Mouse (Mus musculus): ENCODE data around the gene Rcan1.

The Rcan1 gene

DNA sequence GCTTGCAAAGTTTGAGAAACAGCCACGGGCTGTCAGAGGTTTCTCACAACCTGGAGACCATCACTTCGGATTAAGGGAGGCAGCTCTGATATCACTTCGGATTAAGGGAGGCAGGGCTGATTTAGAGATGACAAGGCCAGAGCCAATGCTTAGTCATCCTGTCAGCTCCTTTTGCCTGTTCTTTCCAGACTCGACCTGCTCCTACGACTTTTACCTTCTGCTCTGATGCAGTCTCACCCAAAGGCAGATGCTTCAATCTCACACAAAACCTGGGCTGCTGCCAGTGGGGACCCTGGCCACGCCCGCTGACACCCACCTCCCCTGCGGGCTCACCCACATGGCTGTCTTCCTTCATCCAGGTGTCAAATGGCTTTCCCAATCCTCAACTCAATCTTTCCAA lies 68.5 kb downstream of the Rcan1 start:
- no peak for DNase-seq (ENCODE audit: low read depth in 1 of 2, low spot score in 2 of 2)

DNA sequence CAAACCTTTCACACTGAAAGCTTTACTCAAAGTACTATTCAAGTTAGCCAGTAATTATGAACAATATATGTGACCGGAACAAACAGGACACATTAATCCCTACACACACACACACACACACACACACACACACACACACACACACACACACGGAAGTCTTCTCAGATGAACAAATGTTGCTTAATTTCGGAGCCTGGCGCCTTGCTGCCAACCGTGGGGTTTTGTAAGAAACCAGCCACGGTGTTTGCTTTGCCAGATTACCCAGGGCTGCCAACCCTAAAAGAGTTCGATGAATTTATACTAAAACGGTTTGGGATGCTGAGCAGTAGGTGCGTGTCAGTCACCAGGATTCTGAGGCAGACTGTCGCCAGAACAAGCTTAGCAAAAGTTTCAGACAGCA lies 69.5 kb downstream of the Rcan1 start:
- no peak for DNase-seq (ENCODE audit: low read depth in 1 of 2, low spot score in 2 of 2)

DNA sequence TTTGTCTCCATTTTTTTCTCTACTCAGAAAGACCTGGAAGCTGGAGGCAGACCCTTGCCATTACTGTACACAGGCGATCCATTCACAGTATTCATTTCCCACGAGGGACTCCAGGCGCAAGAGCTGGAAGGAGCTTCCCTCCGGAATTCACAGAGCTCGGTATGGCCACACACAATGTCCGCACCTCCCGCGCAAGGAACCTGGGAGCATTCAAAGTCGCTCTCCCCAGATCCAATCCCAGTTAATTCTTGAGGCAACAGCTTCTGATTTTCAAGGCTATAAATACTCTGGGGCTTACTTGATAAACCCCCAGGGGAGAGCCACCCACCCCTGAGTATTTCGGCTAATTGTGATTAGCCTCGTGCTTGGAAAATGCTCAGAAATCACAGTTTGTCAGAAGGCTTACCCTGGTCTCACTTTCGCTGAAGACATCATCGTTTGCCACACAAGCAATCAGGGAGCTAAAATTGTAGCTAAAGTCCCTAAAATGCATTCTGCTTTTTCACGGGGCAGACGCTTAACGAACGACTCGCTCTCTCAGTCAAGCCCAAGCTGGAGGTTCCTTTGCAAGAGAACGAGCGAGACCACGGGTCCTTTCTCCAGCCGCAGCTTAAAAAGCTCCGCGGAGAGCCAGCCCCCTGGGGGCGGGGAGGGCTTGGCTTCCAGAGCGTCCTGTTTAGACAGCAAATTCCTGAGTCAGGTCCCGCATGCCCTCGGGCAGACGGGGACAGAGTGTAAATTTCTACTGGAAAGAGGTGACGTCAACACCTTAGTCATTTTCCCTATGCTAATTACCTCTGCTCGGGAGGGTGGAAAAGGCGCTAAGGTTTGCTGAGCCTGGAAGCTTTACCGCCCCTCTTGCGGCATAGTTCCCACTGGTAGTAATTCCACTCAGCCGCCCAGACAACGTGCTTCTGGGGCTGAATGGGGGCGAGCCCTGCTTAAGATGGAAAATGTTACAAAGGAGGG lies 70.9 kb downstream of the Rcan1 start:
- DNase-seq (ENCODE audit: low read depth in 1 of 2, low spot score in 2 of 2), result peak in 1 of 2 experiments; percentile 22

DNA sequence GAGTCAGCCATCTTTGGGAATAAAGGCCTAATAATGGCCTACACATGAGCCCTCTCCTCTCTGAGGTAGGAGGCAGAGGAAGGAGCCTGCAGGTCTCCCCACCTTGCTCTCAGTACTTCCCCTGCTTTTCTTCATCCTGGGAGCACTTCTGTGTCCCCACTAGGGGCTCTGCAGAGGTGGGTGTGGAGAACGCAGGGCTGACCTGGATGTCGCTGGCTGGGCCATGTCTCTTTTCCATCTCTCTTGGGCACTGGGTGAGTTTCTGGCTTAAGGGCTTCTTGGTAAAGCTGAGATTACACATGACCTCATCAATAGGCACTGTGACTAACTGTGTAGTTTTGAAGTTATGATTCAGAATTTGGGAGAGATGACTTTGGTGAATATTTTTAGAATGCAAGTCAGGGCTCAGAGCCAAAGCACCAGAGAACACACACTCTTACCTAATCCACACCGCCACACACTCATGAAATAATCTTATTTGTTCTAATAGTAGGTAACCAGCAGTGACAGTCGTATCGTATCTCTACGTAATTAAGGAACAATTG lies 72.0 kb downstream of the Rcan1 start:
- no peak for DNase-seq (ENCODE audit: low read depth in 1 of 2, low spot score in 2 of 2)

DNA sequence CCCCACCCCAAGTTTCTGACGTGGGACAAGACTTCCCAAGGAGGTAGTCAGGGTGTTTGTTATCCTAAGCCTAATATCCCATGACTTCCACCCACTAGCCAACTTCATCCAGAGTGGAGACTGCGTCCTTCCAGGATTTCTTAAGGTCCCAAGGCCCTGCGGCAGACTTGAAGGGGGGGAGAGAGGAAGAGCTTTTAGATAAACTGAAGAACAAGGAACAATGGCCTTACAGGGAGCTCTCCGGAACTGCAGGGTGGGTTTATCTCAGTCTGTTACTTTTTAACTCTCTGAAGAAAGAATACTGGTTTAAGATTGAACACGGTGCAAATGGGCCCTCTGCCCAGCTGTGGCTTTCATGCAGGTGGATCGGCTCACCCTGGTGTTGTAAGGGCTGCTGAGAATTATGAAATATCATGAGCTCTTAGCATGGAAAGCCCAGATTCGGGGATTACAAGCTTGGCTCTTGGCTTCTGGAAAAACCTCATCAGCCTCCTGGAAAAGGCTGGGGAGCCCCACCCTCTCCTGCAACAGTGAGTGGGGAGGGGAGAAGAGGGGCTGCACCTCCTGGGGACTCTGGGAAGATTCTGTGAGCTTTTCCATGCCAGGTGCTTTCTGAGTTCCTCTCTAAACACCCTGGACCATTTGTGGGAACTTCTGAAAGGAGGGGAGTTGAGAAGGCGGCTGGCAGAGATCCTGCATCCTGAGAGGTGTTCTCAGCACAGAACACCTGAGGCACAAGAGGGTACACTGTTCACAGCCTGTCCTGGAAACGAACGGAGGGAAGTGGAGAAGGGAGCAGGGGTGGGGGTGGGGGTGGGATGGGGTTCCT lies 72.7 kb downstream of the Rcan1 start:
- no peak for DNase-seq (ENCODE audit: low read depth in 1 of 2, low spot score in 2 of 2)

DNA sequence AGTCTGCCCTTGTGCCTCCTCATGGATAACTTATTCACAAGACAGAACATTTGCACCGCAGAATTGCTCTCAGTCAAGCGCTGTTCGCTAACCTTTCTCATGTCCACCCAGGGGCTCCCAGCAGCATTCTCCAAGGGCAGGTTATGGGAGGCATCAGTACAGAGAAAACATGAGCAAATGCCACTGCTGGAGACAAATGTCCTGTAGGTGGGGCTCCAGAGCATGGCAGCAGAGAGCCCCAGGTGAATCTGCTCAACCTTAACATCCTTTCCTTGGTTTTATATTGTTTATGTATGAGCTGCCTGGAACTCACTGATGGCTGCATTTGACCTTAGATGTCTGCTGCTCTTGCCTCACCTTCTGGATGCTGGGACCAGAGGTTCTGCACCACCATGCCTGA lies 76.9 kb downstream of the Rcan1 start:
- no peak for DNase-seq (ENCODE audit: low read depth in 1 of 2, low spot score in 2 of 2)

DNA sequence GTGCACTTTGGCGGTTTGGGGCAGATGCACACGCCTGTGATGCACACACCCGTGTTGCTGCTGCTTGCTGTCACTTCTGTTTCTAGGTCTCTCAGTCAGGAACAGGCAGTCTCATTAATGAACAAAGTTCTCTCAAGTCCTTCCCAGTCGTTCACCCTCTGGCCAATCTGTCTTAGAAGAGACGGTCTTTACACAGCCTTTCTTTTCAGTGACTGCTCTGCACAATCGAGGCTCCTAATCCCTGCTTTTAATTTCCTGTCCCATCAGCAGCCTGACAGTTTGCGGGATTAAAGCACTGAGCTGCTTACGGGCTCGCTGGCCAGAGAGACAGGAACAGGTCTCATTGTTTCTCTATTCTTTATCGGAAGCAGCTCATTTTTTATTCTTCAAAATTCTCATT lies 83.0 kb downstream of the Rcan1 start:
- DNase-seq (ENCODE audit: low read depth in 1 of 2, low spot score in 2 of 2), result no peak

DNA sequence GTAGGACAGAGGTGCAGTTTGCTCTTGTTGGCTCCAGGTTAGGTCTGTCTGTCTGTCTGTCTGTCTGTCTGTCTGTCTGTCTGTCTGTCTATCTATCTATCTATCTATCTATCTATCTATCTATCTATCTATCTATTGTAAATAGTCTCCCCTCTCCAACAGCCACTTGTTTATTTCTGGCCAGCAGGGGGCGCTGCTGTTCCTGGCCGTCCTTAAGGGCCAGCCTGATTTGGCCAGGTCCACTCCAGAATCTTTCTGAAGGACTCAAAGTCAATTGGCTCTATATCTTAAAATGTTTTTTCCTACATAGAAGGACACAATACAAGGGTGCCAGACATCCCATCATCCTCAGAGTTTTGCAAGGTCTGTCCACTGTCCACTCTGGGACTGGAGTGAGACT lies 85.6 kb downstream of the Rcan1 start:
- DNase-seq (ENCODE audit: low read depth in 1 of 2, low spot score in 2 of 2), result peak; percentile 12 to 48

DNA sequence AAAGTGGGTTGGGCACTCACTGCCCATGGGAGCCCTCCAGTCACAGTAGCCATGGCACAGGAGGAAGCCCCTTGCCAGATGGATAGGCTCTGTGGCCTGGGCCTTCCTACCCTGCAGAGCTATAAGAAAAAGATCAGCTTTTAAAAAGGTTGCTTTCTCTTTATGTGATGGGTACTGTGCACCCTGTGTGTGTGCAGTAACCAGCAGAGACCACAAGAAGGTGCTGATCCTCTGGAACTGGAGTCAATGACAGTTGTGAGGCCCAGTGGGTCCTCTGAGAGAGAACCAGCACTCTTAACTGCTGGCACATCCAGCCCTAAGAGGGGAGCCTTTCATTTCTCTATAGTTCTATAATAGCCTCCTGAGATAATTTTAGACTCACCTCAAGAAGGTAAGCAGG lies 87.3 kb downstream of the Rcan1 start:
- no peak for DNase-seq (ENCODE audit: low read depth in 1 of 2, low spot score in 2 of 2)

DNA sequence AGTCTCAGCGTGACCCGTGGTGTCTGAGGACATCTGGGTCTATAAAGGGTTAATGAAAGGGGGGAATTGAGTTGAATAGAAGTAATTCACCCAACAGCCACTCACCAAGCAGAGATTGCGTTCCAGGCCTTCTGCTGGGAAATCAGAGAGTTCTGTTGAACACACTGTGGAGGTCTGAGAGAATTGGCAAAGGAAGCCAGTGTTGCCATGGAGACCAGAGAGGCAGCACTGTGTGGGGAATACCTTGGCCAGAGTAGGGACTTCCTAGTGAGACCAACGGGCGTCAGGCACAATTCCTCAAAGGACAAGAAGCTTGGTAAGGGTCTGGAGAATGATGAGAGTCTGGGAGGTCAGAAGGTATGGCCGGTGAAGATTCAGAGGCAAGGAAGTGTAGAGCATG lies 88.2 kb downstream of the Rcan1 start:
- no peak for DNase-seq (ENCODE audit: low read depth in 1 of 2, low spot score in 2 of 2)

DNA sequence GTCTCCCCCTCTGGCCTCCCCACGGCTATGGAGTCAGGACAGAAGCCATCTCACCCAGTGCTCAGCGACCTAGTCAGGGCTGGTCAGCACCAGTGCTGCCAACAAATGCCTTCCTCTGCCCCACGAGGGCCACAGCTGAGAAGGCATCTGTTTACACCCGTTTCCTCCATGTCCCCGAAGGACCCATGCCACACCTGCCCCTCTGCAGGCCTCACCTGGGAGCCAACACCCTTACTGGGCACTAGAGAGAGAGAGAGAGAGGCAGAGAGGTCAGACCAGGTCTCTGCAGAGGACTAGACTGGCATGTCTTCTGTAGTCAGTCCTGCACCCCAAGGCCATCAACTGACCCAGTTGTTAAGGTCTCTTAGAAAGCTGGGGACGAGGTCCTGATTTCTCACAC lies 89.6 kb downstream of the Rcan1 start:
- DNase-seq (ENCODE audit: low read depth in 1 of 2, low spot score in 2 of 2), result no peak

DNA sequence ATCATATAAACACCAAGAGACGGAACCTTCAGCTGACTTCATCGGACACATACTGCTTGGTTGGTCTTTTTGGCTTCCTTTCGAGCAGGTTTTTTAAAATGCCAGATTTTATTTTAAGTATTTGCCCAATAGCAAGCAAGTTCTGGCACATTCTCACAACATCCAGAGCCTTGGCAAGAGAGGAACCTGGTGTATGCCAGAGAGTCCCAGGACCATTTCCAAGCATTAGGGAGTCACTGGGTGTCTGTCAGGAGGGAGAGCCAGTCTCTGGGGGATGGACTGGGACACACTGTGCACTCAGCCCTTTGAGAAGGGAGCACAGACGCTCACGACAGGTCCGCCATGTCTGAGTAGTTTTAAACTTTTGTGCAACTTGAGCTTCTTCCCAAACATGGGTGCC lies 93.7 kb downstream of the Rcan1 start:
- no peak for DNase-seq (ENCODE audit: low read depth in 1 of 2, low spot score in 2 of 2)

DNA sequence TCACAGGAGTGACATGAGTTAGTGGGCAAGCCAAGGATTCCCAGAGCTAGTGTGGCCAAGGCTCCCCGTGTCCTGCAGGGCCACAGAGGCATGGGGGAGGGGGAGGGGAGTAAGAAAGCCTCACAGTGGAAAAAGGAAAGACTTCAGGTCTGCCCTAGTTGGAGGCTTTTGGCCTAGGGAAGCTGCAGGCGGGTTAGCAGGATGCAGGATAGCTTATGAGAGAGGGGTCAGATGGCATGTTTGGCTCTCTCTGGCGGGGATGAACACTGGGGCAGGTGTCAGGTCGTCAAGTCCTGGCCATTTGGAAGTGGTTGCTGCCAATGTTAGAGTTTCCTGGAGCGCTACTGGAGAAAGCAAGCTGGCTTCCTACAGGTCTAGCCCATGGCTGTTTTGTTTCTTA lies 99.0 kb downstream of the Rcan1 start:
- DNase-seq (ENCODE audit: low read depth in 1 of 2, low spot score in 2 of 2), result no peak

DNA sequence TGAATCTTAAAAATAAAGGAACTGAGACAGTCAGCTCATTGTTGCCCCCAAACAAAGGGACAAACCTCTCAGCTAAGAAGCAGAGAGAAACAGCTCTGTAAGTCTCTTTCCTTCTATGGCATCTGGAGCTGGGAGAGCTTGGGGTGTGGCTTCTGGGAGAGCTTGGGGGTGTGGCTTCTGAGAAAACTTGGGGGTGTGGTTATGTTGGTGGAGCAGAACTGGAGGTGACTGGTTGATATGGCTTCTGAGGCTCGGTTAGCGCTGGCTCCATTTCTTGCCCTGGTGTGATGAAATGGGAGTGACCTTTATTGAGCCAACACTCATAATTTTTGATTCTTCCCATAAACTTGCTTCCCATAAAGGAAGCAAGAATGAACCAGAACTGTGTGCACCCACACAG lies 101.4 kb downstream of the Rcan1 start:
- DNase-seq (ENCODE audit: low read depth in 1 of 2, low spot score in 2 of 2), result no peak

DNA sequence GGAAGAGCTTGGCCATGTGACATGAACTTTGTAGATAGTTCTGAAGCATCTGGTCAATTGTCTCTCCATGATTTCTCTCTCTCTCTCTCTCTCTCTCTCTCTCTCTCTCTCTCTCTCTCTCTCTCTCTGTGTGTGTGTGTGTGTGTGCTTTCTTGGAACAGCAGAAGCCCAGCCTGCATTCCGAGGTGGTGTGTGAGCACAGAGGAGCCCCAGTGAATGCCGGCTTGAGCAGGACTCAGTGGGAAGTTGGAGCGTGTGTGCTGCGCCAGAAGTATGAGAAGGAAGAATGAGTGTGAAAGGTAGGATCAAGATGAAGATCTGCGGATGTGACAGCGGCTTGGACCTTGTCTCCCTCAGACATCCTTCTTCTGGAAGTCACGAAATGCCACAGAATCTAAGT lies 105.2 kb downstream of the Rcan1 start:
- DNase-seq (ENCODE audit: low read depth in 1 of 2, low spot score in 2 of 2), result no peak

DNA sequence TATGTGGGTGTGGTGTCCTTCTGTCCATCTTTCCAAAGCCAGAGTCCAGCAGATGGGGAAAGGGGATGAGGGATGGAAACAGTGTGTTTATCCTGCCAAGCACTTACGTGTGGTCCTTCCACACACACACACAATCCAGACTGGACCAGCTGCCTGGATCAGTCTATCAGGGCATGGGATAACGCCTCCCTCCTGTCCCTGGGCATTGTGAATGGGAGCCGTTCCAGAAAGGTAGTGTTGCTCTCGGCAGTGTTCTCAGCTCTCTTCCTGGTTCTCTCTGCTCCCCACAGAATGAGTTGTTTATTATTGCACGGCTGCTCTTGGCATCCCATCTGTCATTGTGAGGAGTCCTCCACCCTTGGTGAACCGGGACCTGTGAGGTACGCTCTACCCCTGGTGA lies 110.0 kb downstream of the Rcan1 start:
- DNase-seq (ENCODE audit: low read depth in 1 of 2, low spot score in 2 of 2), result no peak

DNA sequence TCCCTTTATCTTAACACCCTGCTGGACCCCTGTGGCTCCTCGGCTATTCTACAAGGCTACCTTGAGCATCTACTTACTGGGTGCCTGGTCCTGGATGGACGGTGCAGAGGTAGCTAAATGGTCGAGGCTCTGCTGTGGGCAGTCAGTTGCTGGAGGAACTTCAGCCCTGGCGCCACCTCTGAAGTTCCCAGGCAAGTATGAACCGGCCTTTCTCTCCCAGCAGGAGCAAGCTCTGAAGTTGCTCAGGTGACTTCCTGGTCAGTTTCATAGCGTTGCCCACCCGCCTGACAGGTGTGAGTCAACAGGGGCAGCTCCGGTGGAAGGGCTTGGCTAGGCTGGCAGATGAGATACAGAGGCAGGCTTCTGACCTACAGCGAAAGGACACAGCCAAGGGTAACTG lies 111.4 kb downstream of the Rcan1 start, which contains the start of gene Kcne1:
TSS of gene Kcne1 (minus strand) at position 240 of the 400 bp plus-strand sequence.
- no peak for DNase-seq (ENCODE audit: low read depth in 1 of 2, low spot score in 2 of 2)

DNA sequence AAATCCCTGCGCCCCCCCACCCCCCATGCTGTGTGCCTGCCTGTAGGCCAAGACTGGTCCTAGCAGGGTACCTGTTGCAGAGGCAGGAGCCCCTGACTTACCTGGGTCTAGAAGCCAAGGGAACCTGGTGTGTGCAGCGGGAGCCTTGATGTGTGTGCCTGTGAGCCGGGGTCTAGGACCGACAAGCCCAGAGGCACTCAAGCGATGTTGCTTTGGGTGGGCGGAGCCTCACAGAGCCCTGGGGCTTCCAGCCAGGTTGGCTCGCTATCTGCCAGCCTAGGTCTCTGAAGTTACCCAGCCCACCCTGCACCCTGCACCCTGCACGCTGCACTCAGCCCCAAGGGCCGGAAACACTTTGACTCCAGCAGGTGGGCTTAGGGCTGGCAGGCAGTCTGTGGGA lies 111.9 kb downstream of the Rcan1 start:
- DNase-seq (ENCODE audit: low read depth in 1 of 2, low spot score in 2 of 2), result no peak

DNA sequence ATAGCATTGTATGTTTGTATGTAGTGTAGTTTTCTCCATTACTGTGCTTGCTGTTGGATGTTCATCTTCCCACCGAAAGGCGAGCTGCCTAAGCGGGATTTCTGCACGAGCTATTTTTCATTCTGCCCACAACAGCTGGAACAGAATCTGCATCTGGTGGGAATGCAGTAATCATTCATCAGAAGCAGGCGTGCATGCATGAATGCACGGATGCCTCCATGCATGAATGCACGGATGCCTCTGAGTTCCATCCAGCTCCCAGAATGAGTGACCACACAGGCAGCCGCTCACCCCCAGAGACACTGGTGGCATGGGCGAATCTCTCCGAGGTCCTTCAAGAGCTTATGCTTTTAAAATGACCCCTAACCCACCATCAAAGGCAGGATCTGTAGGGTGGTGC lies 113.1 kb downstream of the Rcan1 start:
- DNase-seq (ENCODE audit: low read depth in 1 of 2, low spot score in 2 of 2), result no peak

DNA sequence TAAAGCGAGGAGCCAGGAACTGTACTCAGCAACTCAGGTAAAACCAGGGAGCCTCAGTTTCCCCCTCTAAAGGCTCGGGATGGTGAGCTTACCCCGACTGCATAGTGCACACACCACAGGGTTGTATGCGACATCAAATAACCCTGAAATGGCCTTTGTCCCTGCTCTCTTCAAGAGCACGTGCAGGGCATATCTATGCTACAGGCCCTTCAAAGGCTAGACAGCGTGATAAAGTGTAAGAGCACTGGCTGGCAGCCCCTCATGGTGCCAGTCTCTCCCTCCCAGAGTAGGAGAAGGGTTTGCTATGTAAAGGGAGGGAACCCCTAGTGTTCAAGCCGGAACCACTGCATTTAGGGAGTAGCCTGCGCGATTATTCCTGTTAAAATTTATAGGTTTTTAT lies 113.6 kb downstream of the Rcan1 start:
- DNase-seq (ENCODE audit: low read depth in 1 of 2, low spot score in 2 of 2), result no peak

DNA sequence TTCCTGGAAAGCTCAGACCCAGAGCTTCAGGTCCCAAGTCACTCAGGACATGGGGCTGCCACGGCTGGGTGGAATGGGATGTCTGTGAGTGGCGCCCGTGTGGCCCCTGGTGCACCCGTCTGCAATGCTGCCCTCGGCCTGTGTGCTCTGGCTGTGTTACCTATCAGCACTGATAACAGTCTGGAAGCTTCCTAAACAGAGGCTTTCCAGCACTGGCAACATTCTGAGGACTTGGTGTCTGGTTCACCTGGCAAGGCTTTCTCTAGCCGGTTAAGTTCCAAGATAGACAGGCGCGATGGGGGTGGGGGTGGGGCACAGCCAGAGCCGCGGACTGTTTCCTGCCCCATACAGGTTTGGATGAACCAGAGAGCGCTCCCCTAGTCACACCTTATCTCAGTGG lies 114.7 kb downstream of the Rcan1 start:
- DNase-seq (ENCODE audit: low read depth in 1 of 2, low spot score in 2 of 2), result no peak

DNA sequence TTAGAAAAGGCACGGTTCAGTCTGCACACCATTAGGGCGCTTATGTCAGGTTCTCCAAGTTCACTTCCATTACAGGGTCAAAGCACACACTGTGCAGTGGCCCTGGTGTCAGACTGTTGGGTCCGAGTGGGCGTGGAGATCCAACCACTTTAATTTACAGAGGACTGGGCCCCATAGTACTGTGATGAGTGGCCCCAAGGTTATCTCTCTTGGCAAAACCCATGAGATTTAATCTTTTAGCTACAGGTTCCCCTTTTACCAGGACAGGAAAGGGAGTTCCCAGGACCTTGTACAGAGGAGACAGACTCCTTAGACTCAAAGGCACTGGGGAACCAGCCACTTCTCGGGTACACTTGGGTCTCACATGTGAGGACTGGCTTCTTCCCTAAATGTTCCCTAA lies 115.3 kb downstream of the Rcan1 start:
- no peak for DNase-seq (ENCODE audit: low read depth in 1 of 2, low spot score in 2 of 2)

Data from monocyte, adult 2 months (primary cell).